Mouse (Mus musculus): Measurements from ENCODE around the gene Pskh1.

DNA sequence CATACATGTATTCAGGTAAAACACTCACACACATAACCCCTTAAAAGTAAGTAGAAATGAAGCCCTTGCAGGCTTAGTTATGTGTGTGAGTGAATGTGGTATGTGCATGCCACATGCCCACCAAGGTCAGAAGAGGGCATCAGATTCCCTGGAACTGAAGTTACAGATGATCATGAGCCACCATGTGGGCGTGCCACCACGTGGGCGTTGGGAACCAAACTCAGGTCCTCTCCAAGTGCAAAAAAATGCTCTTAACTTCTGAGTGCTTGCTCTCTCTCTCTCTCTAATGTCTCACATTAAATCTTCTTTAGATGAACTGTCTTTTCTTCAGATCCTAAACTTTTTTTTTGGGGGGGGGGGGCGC, 38.0 kb downstream of the Pskh1 start, which contains the start of gene Psmb10:
- TF ChIP-seq CTCF (IDR thresholded peaks at IDR 0.05; ENCODE audit: control insufficient read depth, insufficient read depth, insufficient read length) (no peak), MYOG (IDR thresholded peaks at IDR 0.05; ENCODE audit: control insufficient read depth, extremely low read depth, insufficient read length) (no peak), USF1 (IDR thresholded peaks at IDR 0.05; ENCODE audit: low read depth) (peak; percentile 71), MAX (IDR thresholded peaks at IDR 0.05) (peak; percentile 95), FOSL1 (IDR thresholded peaks at IDR 0.05; ENCODE audit: insufficient read depth, low read length, poor library complexity, severe bottlenecking) (no peak), CEBPB (IDR thresholded peaks at IDR 0.05; ENCODE audit: low read depth) (no peak), MYOD1 (IDR thresholded peaks at IDR 0.05; ENCODE audit: control insufficient read depth, insufficient read length, low read depth) (no peak)
